In the genomic region with DNA sequence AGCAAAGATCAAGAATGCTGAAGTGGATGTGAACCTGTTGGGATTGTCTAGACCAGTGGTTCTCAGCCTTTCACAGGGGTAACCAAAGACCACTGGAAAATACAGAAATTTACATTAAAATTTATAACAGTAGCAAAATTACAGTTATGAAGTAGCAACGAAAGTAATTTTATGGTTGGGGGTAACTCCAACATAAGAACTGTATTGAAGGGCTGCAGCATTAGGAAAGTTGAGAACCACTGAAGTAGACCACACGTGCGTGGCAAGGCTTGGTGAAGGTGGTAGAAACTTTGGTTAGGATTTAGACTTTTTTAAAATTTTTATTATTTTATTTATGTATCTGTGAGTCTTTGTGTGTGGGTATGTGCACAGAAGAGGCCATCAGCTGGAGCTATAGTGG, we compare ENCODE assay signal across 7 mouse cellular contexts. TPM values are rescaled to one million over a fixed set of nuclear protein-coding genes. Genes with fewer than 3 reads are reported as not detected.
DNase-seq lines count a peak whose midpoint lies in the region; ATAC-seq lines count a peak whose summit lies in the region.

A gene (plus strand): TSS at position 301 of the 400 bp plus-strand sequence.

- H3K36me3 ChIP-seq in forebrain, embryonic 13.5 days (ENCODE audit: poor library complexity, severe bottlenecking): peaks cover 61% of the 10 kb centered on the region
- H3K36me3 ChIP-seq in hindbrain, embryonic 11.5 days (ENCODE audit: control insufficient read depth, insufficient read depth, low read length): no peaks in the 10 kb centered on the region
- peaks cover 24% of the 10 kb centered on the region for H3K36me3 ChIP-seq in liver, embryonic 13.5 days

- ATAC-seq in forebrain, embryonic 13.5 days: no peak
- no peak for ATAC-seq in hindbrain, embryonic 11.5 days (ENCODE audit: low FRiP score)
- ATAC-seq in liver, embryonic 13.5 days (ENCODE audit: low read depth): no peak

- H3K4me3 ChIP-seq in forebrain, embryonic 13.5 days: no peak within 1 kb of the TSS
- no peak within 1 kb of the TSS for H3K4me3 ChIP-seq in hindbrain, embryonic 11.5 days (ENCODE audit: low read depth, low read length)
- H3K4me3 ChIP-seq in liver, embryonic 13.5 days (replicated peaks): no peak within 1 kb of the TSS

- no peaks in the 10 kb centered on the region for H3K9me3 ChIP-seq in forebrain, embryonic 13.5 days (replicated peaks)
- H3K9me3 ChIP-seq in hindbrain, embryonic 11.5 days (ENCODE audit: control insufficient read depth, low read length): no peaks in the 10 kb centered on the region
- no peaks in the 10 kb centered on the region for H3K9me3 ChIP-seq in liver, embryonic 13.5 days (replicated peaks)

- H3K4me2 ChIP-seq in forebrain, embryonic 13.5 days: peak within 1 kb of the TSS; percentile 91; the same call in 1 of the 2 replicates
- H3K4me2 ChIP-seq in hindbrain, embryonic 11.5 days (replicated peaks; ENCODE audit: low read depth, low read length): no peak within 1 kb of the TSS
- peak within 1 kb of the TSS; percentile 89 for H3K4me2 ChIP-seq in liver, embryonic 13.5 days

- 96% methylated on average over 3 of the region's 3 CpGs for WGBS in forebrain, embryonic 13.5 days
- WGBS in hindbrain, embryonic 11.5 days: 92% methylated on average over 3 of the region's 3 CpGs
- WGBS in liver, embryonic 13.5 days (ENCODE audit: insufficient replicate concordance): 75% methylated on average over 3 of the region's 3 CpGs

- H3K4me1 ChIP-seq in forebrain, embryonic 13.5 days: peaks cover 19% of the 10 kb centered on the region
- peaks cover 2% of the 10 kb centered on the region; the same call in 1 of the 2 replicates for H3K4me1 ChIP-seq in hindbrain, embryonic 11.5 days (replicated peaks; ENCODE audit: control insufficient read depth, insufficient read depth, low read length)
- peaks cover 25% of the 10 kb centered on the region for H3K4me1 ChIP-seq in liver, embryonic 13.5 days (replicated peaks)

- H3K27ac ChIP-seq in forebrain, embryonic 13.5 days: no peak within 1 kb of the TSS
- no peak within 1 kb of the TSS for H3K27ac ChIP-seq in hindbrain, embryonic 11.5 days (ENCODE audit: low read depth, low read length)
- no peak within 1 kb of the TSS for H3K27ac ChIP-seq in liver, embryonic 13.5 days

- DNase-seq in urinary bladder, adult 2 months (ENCODE audit: low spot score): no peak
- DNase-seq in urinary bladder, postnatal 25 days (ENCODE audit: low spot score): no peak
- no peak for DNase-seq in hindbrain, embryonic 11.5 days (ENCODE audit: low spot score)
- DNase-seq in liver, embryonic 13.5 days: no peak
- no peak for DNase-seq in Muller cell, postnatal 12 days (ENCODE audit: inconsistent ontology term)
- DNase-seq in spleen, postnatal 10 days (ENCODE audit: low spot score in 2 of 2): no peak

- H3K9ac ChIP-seq in forebrain, embryonic 13.5 days: no peak within 1 kb of the TSS
- H3K9ac ChIP-seq in hindbrain, embryonic 11.5 days (ENCODE audit: low read depth, low read length): no peak within 1 kb of the TSS
- H3K9ac ChIP-seq in liver, embryonic 13.5 days: 0 out of 2 replicates have a peak within 1 kb of the TSS, but pooled peaks have one; percentile 94

- no peaks in the 10 kb centered on the region for H3K27me3 ChIP-seq in forebrain, embryonic 13.5 days
- no peaks in the 10 kb centered on the region for H3K27me3 ChIP-seq in hindbrain, embryonic 11.5 days (ENCODE audit: control insufficient read depth, insufficient read depth, low read length)
- no peaks in the 10 kb centered on the region for H3K27me3 ChIP-seq in liver, embryonic 13.5 days

RNA-seq across cellular contexts. Expression of the gene that starts here (rescaled TPM):
- 52.8 and 60.7 TPM in 2 replicates for polyA plus RNA-seq in urinary bladder, adult 2 months (2012; rRNA removed)
- polyA plus RNA-seq in forebrain, embryonic 13.5 days (2015; fragmentation: Nextera tagmentation; extraction: Ambion mirVana): 44.0 and 46.8 TPM in 2 replicates
- polyA plus RNA-seq in hindbrain, embryonic 11.5 days (2014; fragmentation: Nextera tagmentation; extraction: Ambion mirVana): 33.3 and 37.1 TPM in 2 replicates
- 40.8 and 47.7 TPM in 2 replicates for polyA plus RNA-seq in liver, embryonic 13.5 days (2015; fragmentation: Nextera tagmentation; extraction: Ambion mirVana)
